Mouse (Mus musculus) megakaryocyte, embryonic 14.5 days (primary cell): ENCODE results near the gene Tmem258.

Experiments used
- FLI1 ChIP-seq: IDR thresholded peaks from 2 replicates; pipeline ENCODE4 v1.6.1; 2012; ENCODE audit warnings: low read length, inconsistent platforms, mixed read lengths
- GATA1 ChIP-seq: IDR thresholded peaks from 3 replicates; pipeline ENCODE4 v1.6.1; 2012; ENCODE audit warnings: mixed read lengths, low read length, inconsistent platforms, borderline replicate concordance

- TF ChIP-seq GATA1 (no peak), FLI1 (no peak)
These were observed 34.7 kb downstream of the Tmem258 start for GRCm38 (mm10) chr19:10238477-10238876.
